Mouse (Mus musculus) Patski (cell line): ENCODE measurements around the gene Cplx3. TPM values are rescaled to one million over a fixed set of nuclear protein-coding genes. Genes with fewer than 3 reads are reported as not detected.
A peak's percentile ranks its signal among the peaks of the same experiment; 100 is the strongest.

Experiments used
- ATAC-seq: fragments of 100-300 bp; one replicate; pipeline ENCODE4 v1.8.0; 2021
- CTCF ChIA-PET: fragments of 350-600 bp; sonication (Branson Sonifier 250); formaldehyde crosslinking; loops from one replicate; lab custom pipeline; 2022; ENCODE audit warnings: inconsistent platforms; lab: Charles Lee
- POLR2A ChIA-PET: fragments of 350-600 bp; sonication (Branson Sonifier 250); formaldehyde crosslinking; loops from one replicate; lab custom pipeline; 2022; ENCODE audit warnings: antibody characterized with exemption, inconsistent platforms; lab: Charles Lee
- DNase-seq: peaks from one replicate; pipeline ENCODE4 v3.0.0-alpha.2; 2011; ENCODE audit warnings: low read depth, low spot score
- H3K27me3 ChIP-seq: fragments of 371-371 bp; one replicate; pipeline ENCODE4 v1.5.1; 2021
- CTCF ChIP-seq: fragments of 100-300 bp; IDR thresholded peaks from one replicate; pipeline ENCODE4 v1.5.1; 2021
- in situ Hi-C: fragments of 300-500 bp; cut with MboI; formaldehyde crosslinking; loops from 3 replicates; pipeline ENCODE4 v1.11.1; 2018; ENCODE audit warnings: low pct_unique_long_range_greater_than_20kb, mixed read lengths
- polyA plus RNA-seq: library from polyadenylated mRNA; unstranded; gene quantifications from one replicate; pipeline ENCODE4 v1.2.3, GENCODE M21; 2021

The Cplx3 gene
- polyA plus RNA-seq, 1 experiment from 2014 or later: 0.72 TPM

GRCm38 (mm10) chr9:57565741-57566221 lies 40.3 kb downstream of the Cplx3 start:
- ChIA-PET CTCF (interaction anchor here (1.1 kb wide), 1 partner anchor 79 kb away, joined by 3 read pairs; no protein-coding TSS in a partner anchor), POLR2A (no interaction called here)
- no peak for DNase-seq
- in situ Hi-C loops: no loop called here
- TF ChIP-seq CTCF: no peak
- no peak for ATAC-seq
- H3K27me3 ChIP-seq: no peaks in the 10 kb centered on the region

GRCm38 (mm10) chr9:57564609-57565008 lies 41.5 kb downstream of the Cplx3 start:
- DNase-seq (no peak), ATAC-seq (no peak)
- TF ChIP-seq CTCF: no peak
- ChIA-PET CTCF (interaction anchor here (1.1 kb wide), 2 partner anchors 15 to 81 kb away, joined by 3 read pairs; no protein-coding TSS in a partner anchor), POLR2A (no interaction called here)
- in situ Hi-C loops: no loop called here
- H3K27me3 ChIP-seq: no peaks in the 10 kb centered on the region

- no peak for DNase-seq
- CTCF ChIA-PET: interaction anchor here (1.8 to 1.9 kb wide), 2 partner anchors 8 to 16 kb away, joined by 4 to 5 read pairs; no protein-coding TSS in a partner anchor
- POLR2A ChIA-PET: interaction anchor here (0.8 kb wide), 1 partner anchor 20 kb away, joined by 4 read pairs; no protein-coding TSS in a partner anchor
- ATAC-seq: no peak
- H3K27me3 ChIP-seq: peaks cover 4% of the 10 kb centered on the region
- in situ Hi-C loops: no loop called here
- TF ChIP-seq CTCF: no peak
Measured at GRCm38 (mm10) chr9:57562896-57563372, 43.1 kb downstream of the Cplx3 start.

GRCm38 (mm10) chr9:57561711-57562099 lies 44.4 kb downstream of the Cplx3 start:
- DNase-seq: no peak
- in situ Hi-C loops: no loop called here
- ChIA-PET CTCF (interaction anchor here (1.8 to 1.9 kb wide), 2 partner anchors 9 to 18 kb away, joined by 4 to 5 read pairs; no protein-coding TSS in a partner anchor), POLR2A (interaction anchor here (0.6 to 0.8 kb wide), 2 partner anchors 10 to 22 kb away, joined by 3 read pairs; no protein-coding TSS in a partner anchor)
- ATAC-seq: no peak
- no peak for TF ChIP-seq CTCF
- H3K27me3 ChIP-seq: peaks cover 4% of the 10 kb centered on the region

GRCm38 (mm10) chr9:57560861-57561710 lies 45.0 kb downstream of the Cplx3 start, which contains the start of gene Scamp2:
Gene Scamp2, plus strand, starts transcription at chr9:57560943.
- POLR2A ChIA-PET: interaction anchor here (0.6 to 0.9 kb wide), 3 partner anchors 9 to 70 kb away, joined by 3 read pairs; no protein-coding TSS in a partner anchor
- in situ Hi-C loops: no loop called here
- TF ChIP-seq CTCF: no peak

GRCm38 (mm10) chr9:57560263-57560662 lies 45.8 kb downstream of the Cplx3 start:
- ATAC-seq (no peak), DNase-seq (no peak)
- no peak for TF ChIP-seq CTCF
- in situ Hi-C loops: no loop called here
- ChIA-PET CTCF (interaction anchor here (1.0 kb wide), 1 partner anchor 100 kb away, joined by 3 read pairs; no protein-coding TSS in a partner anchor), POLR2A (interaction anchor here (0.9 kb wide), 1 partner anchor 71 kb away, joined by 3 read pairs; no protein-coding TSS in a partner anchor)
- H3K27me3 ChIP-seq: peaks cover 4% of the 10 kb centered on the region

More at GRCm38 (mm10) chr9:57560861-57561710, 45.0 kb downstream of the Cplx3 start, which contains the start of gene Scamp2:
- ATAC-seq: peak; percentile 97
- peaks cover 4% of the 10 kb centered on the region for H3K27me3 ChIP-seq
- peak; percentile 66 for DNase-seq
- CTCF ChIA-PET: interaction anchor here (1.0 to 1.9 kb wide), 3 partner anchors 10 to 99 kb away, joined by 3 to 5 read pairs (median 4); no protein-coding TSS in a partner anchor

- CTCF ChIA-PET: no interaction called here
- in situ Hi-C loops: no loop called here
- peaks cover 4% of the 10 kb centered on the region for H3K27me3 ChIP-seq
- POLR2A ChIA-PET: no interaction called here
- no peak for TF ChIP-seq CTCF
- no peak for ATAC-seq
- no peak for DNase-seq
Measured at GRCm38 (mm10) chr9:57559568-57559967, 46.5 kb downstream of the Cplx3 start.

- TF ChIP-seq CTCF: no peak
- ATAC-seq: no peak
- in situ Hi-C loops: no loop called here
- CTCF ChIA-PET: interaction anchor here (1.4 kb wide), 1 partner anchor 17 kb away, joined by 4 read pairs; no protein-coding TSS in a partner anchor
- DNase-seq: no peak
- POLR2A ChIA-PET: no interaction called here
- H3K27me3 ChIP-seq: peaks cover 4% of the 10 kb centered on the region
Measured at GRCm38 (mm10) chr9:57558625-57559024, 47.5 kb downstream of the Cplx3 start.

- peaks cover 4% of the 10 kb centered on the region for H3K27me3 ChIP-seq
- ChIA-PET POLR2A (no interaction called here), CTCF (interaction anchor here (0.7 to 1.7 kb wide), 3 partner anchors 11 to 98 kb away, joined by 3 to 4 read pairs (median 3); no protein-coding TSS in a partner anchor)
- DNase-seq (no peak), ATAC-seq (no peak)
- no peak for TF ChIP-seq CTCF
- in situ Hi-C loops: no loop called here
Measured at GRCm38 (mm10) chr9:57557215-57557614, 48.9 kb downstream of the Cplx3 start.

- DNase-seq: no peak
- H3K27me3 ChIP-seq: peaks cover 4% of the 10 kb centered on the region
- in situ Hi-C loops: no loop called here
- no peak for TF ChIP-seq CTCF
- CTCF ChIA-PET: interaction anchor here (1.2 kb wide), 1 partner anchor 14 kb away, joined by 3 read pairs; no protein-coding TSS in a partner anchor
- POLR2A ChIA-PET: no interaction called here
- ATAC-seq: no peak
Measured at GRCm38 (mm10) chr9:57554753-57555152, 51.3 kb downstream of the Cplx3 start.
